Mouse (Mus musculus): ENCODE measurements at regions not wholly inside any gene's neighbourhood (a gene's known extent, or its start where the extent isn't known, plus 50 kb on each side); places are given as distances from the start of the nearest gene placed in this dataset.

GRCm38 (mm10) chr2:178711587-178712080 is 281.3 kb downstream of the Cdh26 start:
- TF ChIP-seq CTCF (IDR thresholded peaks at IDR 0.05; ENCODE audit: control insufficient read depth, insufficient read depth, insufficient replicate concordance, low read depth, low read length) (no peak), POLR2A (IDR thresholded peaks at IDR 0.05; ENCODE audit: control insufficient read depth, low read depth, low read length) (no peak)
